Mouse (Mus musculus) liver, embryonic 14.5 days (tissue): Measurements from ENCODE around the gene Afap1.

Experiments used
- CTCF ChIP-seq: IDR thresholded peaks from 2 replicates; pipeline ENCODE4 v1.5.1; 2016; ENCODE audit warnings: antibody characterized with exemption, low read depth, control low read depth
- EP300 ChIP-seq: IDR thresholded peaks from 2 replicates; pipeline ENCODE4 v1.6.1; 2016; ENCODE audit warnings: antibody characterized with exemption, low read depth

DNA sequence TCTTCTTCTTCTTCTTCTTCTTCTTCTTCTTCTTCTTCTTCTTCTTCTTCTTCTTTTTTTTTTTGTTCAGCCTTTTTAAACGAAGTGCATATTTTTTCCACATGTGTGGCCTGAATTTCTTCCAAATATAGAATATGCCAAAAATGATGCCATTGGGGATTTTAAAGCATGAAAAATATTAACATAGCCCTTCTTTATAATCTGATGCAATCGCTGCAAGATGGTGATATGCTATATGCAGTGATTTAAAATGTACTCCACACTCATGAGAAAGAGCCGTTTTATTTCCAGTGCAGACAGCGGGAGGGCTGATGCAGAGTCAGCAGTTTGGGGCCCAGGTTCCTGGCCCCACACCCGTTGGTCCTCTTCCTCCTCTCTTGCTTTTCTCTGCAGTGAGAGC lies 55.9 kb downstream of the Afap1 start:
- TF ChIP-seq CTCF (no peak), EP300 (no peak)
